Mouse (Mus musculus) cerebellum, postnatal 4 days (tissue): ENCODE data around the gene Cpne9.
"Not testable (repeated sequence)": the region's sequence is repeated elsewhere in the genome, so short reads cannot be mapped to it uniquely, and the experiment has no call there.

Source experiments
- DNase-seq, 2 experiments: peaks; one replicate each; pipeline ENCODE4 v3.0.0; 2022; ENCODE audit warnings: low spot score in 2 of 2, mixed read lengths in 1 of 2

Gene Cpne9

GRCm38 (mm10) chr6:113289346-113289745 lies 7.2 kb downstream of the Cpne9 start:
- no peak for DNase-seq

- DNase-seq: no peak
Observed at GRCm38 (mm10) chr6:113290346-113290745, 8.2 kb downstream of the Cpne9 start.

- DNase-seq: no peak
Observed at GRCm38 (mm10) chr6:113292938-113293337, 10.8 kb downstream of the Cpne9 start.

- DNase-seq: no peak
Observed at GRCm38 (mm10) chr6:113296046-113296445, 13.9 kb downstream of the Cpne9 start.

- DNase-seq: no peak
Observed at GRCm38 (mm10) chr6:113296639-113297038, 14.5 kb downstream of the Cpne9 start.

- DNase-seq: no peak
Observed at GRCm38 (mm10) chr6:113301350-113301749, 19.2 kb downstream of the Cpne9 start.

- no peak for DNase-seq
Observed at GRCm38 (mm10) chr6:113302258-113302657, 20.2 kb downstream of the Cpne9 start.

GRCm38 (mm10) chr6:113306322-113306985 lies 24.3 kb downstream of the Cpne9 start:
- DNase-seq: peak; percentile 94 to 96

GRCm38 (mm10) chr6:113306986-113307349 lies 24.9 kb downstream of the Cpne9 start, which contains the start of gene Brpf1:
Gene Brpf1 (plus strand): TSS chr6:113307137.
- DNase-seq: peak in 1 of 2 experiments; percentile 55

- peak in 1 of 2 experiments; percentile 43 for DNase-seq
Observed at GRCm38 (mm10) chr6:113307481-113308121, 25.5 kb downstream of the Cpne9 start.

- peak in 1 of 2 experiments; percentile 84 for DNase-seq
Observed at GRCm38 (mm10) chr6:113308141-113308540, 26.0 kb downstream of the Cpne9 start.

- DNase-seq: no peak
Observed at GRCm38 (mm10) chr6:113315972-113316371, 33.9 kb downstream of the Cpne9 start.

- peak; percentile 93 to 95 for DNase-seq
Observed at GRCm38 (mm10) chr6:113326533-113327315, 44.6 kb downstream of the Cpne9 start, which contains the start of gene Ogg1. Gene Ogg1 (plus strand): TSS chr6:113326972.

GRCm38 (mm10) chr6:113329396-113329795 lies 47.3 kb downstream of the Cpne9 start:
- no peak for DNase-seq

- no peak for DNase-seq
Observed at GRCm38 (mm10) chr6:113330547-113330946, 48.4 kb downstream of the Cpne9 start.

GRCm38 (mm10) chr6:113331721-113332120 lies 49.6 kb downstream of the Cpne9 start:
- no peak for DNase-seq

GRCm38 (mm10) chr6:113332734-113333133 lies 50.6 kb downstream of the Cpne9 start:
- DNase-seq: not testable (repeated sequence)

- peak in 1 of 2 experiments; percentile 49 for DNase-seq
Observed at GRCm38 (mm10) chr6:113333137-113333950, 51.2 kb downstream of the Cpne9 start.

- DNase-seq: no peak
Observed at GRCm38 (mm10) chr6:113334216-113334615, 52.1 kb downstream of the Cpne9 start.

GRCm38 (mm10) chr6:113336852-113337620 lies 54.9 kb downstream of the Cpne9 start:
- no peak for DNase-seq

- DNase-seq: no peak
Observed at GRCm38 (mm10) chr6:113341574-113341973, 59.5 kb downstream of the Cpne9 start.
